Mouse (Mus musculus) spleen, adult 12 weeks (tissue): Measurements from ENCODE around the gene Krtap5-5.
"Not testable (repeated sequence)": the region's sequence is repeated elsewhere in the genome, so short reads cannot be mapped to it uniquely, and the experiment has no call there.

Experiments
- DNase-seq: peaks from one replicate; pipeline ENCODE4 v3.0.0; 2022; ENCODE audit warnings: low spot score

The Krtap5-5 gene

GRCm38 (mm10) chr7:142229871-142230270, at the start of gene Krtap5-5:
Krtap5-5 (minus strand) TSS chr7:142229971.
- DNase-seq = not testable (repeated sequence)

GRCm38 (mm10) chr7:142279291-142279690, 49.5 kb upstream of the Krtap5-5 start:
- DNase-seq = not testable (repeated sequence)

- DNase-seq = peak; percentile 10
Measured at GRCm38 (mm10) chr7:142278183-142278582, 48.4 kb upstream of the Krtap5-5 start.

- not testable (repeated sequence) for DNase-seq
Measured at GRCm38 (mm10) chr7:142274263-142274662, 44.5 kb upstream of the Krtap5-5 start, which contains the start of gene Gm4559. Gm4559 (minus strand) TSS chr7:142274363.

GRCm38 (mm10) chr7:142258254-142258653, 28.5 kb upstream of the Krtap5-5 start, which contains the start of gene Gm2431:
Gm2431 (minus strand) TSS chr7:142258354.
- not testable (repeated sequence) for DNase-seq

GRCm38 (mm10) chr7:142255517-142255916, 25.7 kb upstream of the Krtap5-5 start:
- DNase-seq = no peak

- no peak for DNase-seq
Measured at GRCm38 (mm10) chr7:142249824-142250223, 20.1 kb upstream of the Krtap5-5 start.

- no peak for DNase-seq
Measured at GRCm38 (mm10) chr7:142240978-142241377, 11.2 kb upstream of the Krtap5-5 start, which contains the start of gene Gm40460. Gm40460 (minus strand) TSS chr7:142241078.

GRCm38 (mm10) chr7:142231540-142231939, 1.8 kb upstream of the Krtap5-5 start:
- DNase-seq = no peak

- DNase-seq = no peak
Measured at GRCm38 (mm10) chr7:142224518-142224917, 5.3 kb downstream of the Krtap5-5 start.

- not testable (repeated sequence) for DNase-seq
Measured at GRCm38 (mm10) chr7:142212136-142212535, 17.6 kb downstream of the Krtap5-5 start.

- no peak for DNase-seq
Measured at GRCm38 (mm10) chr7:142211559-142211958, 18.2 kb downstream of the Krtap5-5 start, which contains the start of gene Gm7579. Gm7579 (plus strand) TSS chr7:142211859.

GRCm38 (mm10) chr7:142206891-142207290, 22.9 kb downstream of the Krtap5-5 start:
- not testable (repeated sequence) for DNase-seq

- DNase-seq = no peak
Measured at GRCm38 (mm10) chr7:142205488-142205887, 24.3 kb downstream of the Krtap5-5 start.

GRCm38 (mm10) chr7:142201064-142201463, 28.7 kb downstream of the Krtap5-5 start, which contains the start of gene Krtap5-3:
Krtap5-3 (plus strand) TSS chr7:142201364.
- DNase-seq = no peak

GRCm38 (mm10) chr7:142198748-142199147, 31.0 kb downstream of the Krtap5-5 start:
- DNase-seq = no peak

GRCm38 (mm10) chr7:142190289-142190688, 39.5 kb downstream of the Krtap5-5 start, which contains the start of gene Gm10153:
Gm10153 (minus strand) TSS chr7:142190389.
- no peak for DNase-seq

- DNase-seq = no peak
Measured at GRCm38 (mm10) chr7:142188156-142188555, 41.6 kb downstream of the Krtap5-5 start.

GRCm38 (mm10) chr7:142181021-142181420, 48.8 kb downstream of the Krtap5-5 start:
- no peak for DNase-seq
